Mouse (Mus musculus) limb, embryonic 10.5 days (tissue): ENCODE results near the gene Rcan2. TPM values are rescaled to one million over a fixed set of nuclear protein-coding genes. Genes with fewer than 3 reads are reported as not detected.

Experiments used
- DNase-seq: peaks from one replicate; pipeline ENCODE4 v3.0.0-alpha.2; 2017; ENCODE audit warnings: low spot score
- H3K27ac ChIP-seq: fragments of 300-500 bp; sonication (generic); 2 replicates; pipeline ENCODE4 v1.5.1; 2016; ENCODE audit warnings: mild to moderate bottlenecking
- H3K27me3 ChIP-seq: fragments of 300-500 bp; sonication (generic); 2 replicates; pipeline ENCODE4 v1.6.1; 2016; ENCODE audit warnings: low read depth, mild to moderate bottlenecking; ENCODE audit not compliant: poor library complexity, severe bottlenecking
- H3K36me3 ChIP-seq: fragments of 300-500 bp; sonication (generic); 2 replicates; pipeline ENCODE4 v1.6.1; 2016; ENCODE audit warnings: mild to moderate bottlenecking, moderate library complexity
- H3K4me1 ChIP-seq: fragments of 300-500 bp; sonication (generic); 2 replicates; pipeline ENCODE4 v1.6.1; 2016
- H3K4me3 ChIP-seq: fragments of 300-500 bp; sonication (generic); 2 replicates; pipeline ENCODE4 v1.5.1; 2016; ENCODE audit warnings: mild to moderate bottlenecking, moderate library complexity
- H3K9me3 ChIP-seq: fragments of 300-500 bp; sonication (generic); replicated peaks from 2 replicates; pipeline ENCODE4 v1.6.1; 2016; ENCODE audit warnings: mild to moderate bottlenecking
- WGBS: fragments of 180-500 bp; shearing (Covaris S2); methylation state at CpG from one replicate; pipeline ENCODE4 v1.1.7; 2016; 5-methylcytosine and 5-hydroxymethylcytosine counted together
- polyA plus RNA-seq: library from polyadenylated mRNA; unstranded; fragments of >200 nt; fragmentation: Nextera tagmentation; extraction: Ambion mirVana; gene quantifications from 2 replicates; pipeline ENCODE4 v1.2.1, GENCODE M21; 2016

Gene Rcan2
- polyA plus RNA-seq, 1 experiment from 2014 or later, result 1.9 TPM

GRCm38 (mm10) chr17:43901474-43901873 lies 100.3 kb downstream of the Rcan2 start:
- no peaks in the 10 kb centered on the region for H3K4me1 ChIP-seq
- H3K27ac ChIP-seq, result no peak overlapping the region
- H3K9me3 ChIP-seq, result no peaks in the 10 kb centered on the region
- no peaks in the 10 kb centered on the region for H3K27me3 ChIP-seq
- no peaks in the 10 kb centered on the region for H3K36me3 ChIP-seq
- no peak overlapping the region for H3K4me3 ChIP-seq
- 91% methylated on average over 3 of the region's 3 CpGs for WGBS
- no peak for DNase-seq

GRCm38 (mm10) chr17:43903807-43904771 lies 102.9 kb downstream of the Rcan2 start:
- Histone ChIP-seq H3K4me3 (no peak overlapping the region), H3K27me3 (no peaks in the 10 kb centered on the region), H3K27ac (no peak overlapping the region), H3K9me3 (no peaks in the 10 kb centered on the region), H3K36me3 (no peaks in the 10 kb centered on the region), H3K4me1 (no peaks in the 10 kb centered on the region)
- 82% methylated on average over 9 of the region's 9 CpGs for WGBS
- no peak for DNase-seq

- 95% methylated on average over 7 of the region's 7 CpGs for WGBS
- Histone ChIP-seq H3K27ac (no peak overlapping the region), H3K27me3 (no peaks in the 10 kb centered on the region), H3K4me3 (no peak overlapping the region), H3K36me3 (no peaks in the 10 kb centered on the region), H3K4me1 (no peaks in the 10 kb centered on the region), H3K9me3 (no peaks in the 10 kb centered on the region)
- no peak for DNase-seq
Observed at GRCm38 (mm10) chr17:43904896-43905295, 103.7 kb downstream of the Rcan2 start.

DNA sequence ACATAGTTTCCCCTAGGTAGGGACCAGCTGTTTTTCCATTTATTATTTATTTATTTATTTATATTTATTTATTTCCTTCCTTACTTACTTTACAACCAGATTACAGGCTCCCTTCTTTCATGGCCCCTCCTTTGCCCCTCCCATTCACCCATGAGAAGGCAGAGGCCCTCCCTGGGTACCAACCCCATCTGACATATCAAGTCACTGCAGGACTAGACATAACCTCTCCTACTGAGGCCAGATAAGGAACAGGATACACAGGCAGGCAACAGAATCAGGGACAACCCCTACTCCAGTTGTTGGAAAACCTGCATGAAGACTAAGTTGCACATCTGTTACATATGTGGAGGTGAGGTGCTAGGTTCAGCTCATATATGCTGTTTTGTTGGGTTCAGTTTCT lies 105.6 kb downstream of the Rcan2 start:
- Histone ChIP-seq H3K27ac (no peak overlapping the region), H3K36me3 (no peaks in the 10 kb centered on the region), H3K4me3 (no peak overlapping the region), H3K9me3 (no peaks in the 10 kb centered on the region), H3K4me1 (no peaks in the 10 kb centered on the region), H3K27me3 (no peaks in the 10 kb centered on the region)
- no peak for DNase-seq

DNA sequence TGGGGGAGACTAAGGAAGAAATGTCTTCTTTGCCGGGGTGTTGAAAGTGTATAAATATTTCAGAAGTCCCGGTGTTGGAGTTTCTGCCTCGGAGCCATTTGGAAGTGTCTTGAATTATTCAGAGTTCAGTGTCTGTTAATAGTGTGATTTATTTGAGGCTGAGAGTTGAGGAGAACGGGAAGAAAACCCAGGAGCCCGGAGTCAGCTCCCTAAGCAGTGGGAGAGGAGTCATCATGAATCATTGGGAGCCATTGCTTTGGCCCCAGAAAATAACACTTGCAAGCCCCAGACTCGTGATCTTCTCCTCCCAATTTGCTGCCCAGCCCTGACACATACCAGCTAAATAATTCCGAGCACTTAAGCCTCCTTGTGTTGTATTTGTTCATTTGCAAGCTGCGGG lies 115.0 kb downstream of the Rcan2 start:
- H3K4me3 ChIP-seq, result no peak overlapping the region
- H3K4me1 ChIP-seq, result no peaks in the 10 kb centered on the region
- WGBS, result 62% methylated on average over 8 of the region's 8 CpGs

GRCm38 (mm10) chr17:43917143-43917542 lies 116.0 kb downstream of the Rcan2 start:
- 88% methylated on average over 5 of the region's 5 CpGs for WGBS
- Histone ChIP-seq H3K27me3 (no peaks in the 10 kb centered on the region), H3K9me3 (no peaks in the 10 kb centered on the region), H3K27ac (no peak overlapping the region), H3K4me3 (no peak overlapping the region), H3K36me3 (no peaks in the 10 kb centered on the region), H3K4me1 (no peaks in the 10 kb centered on the region)
- no peak for DNase-seq

More for the DNA sequence above, 115.0 kb downstream of the Rcan2 start:
- no peaks in the 10 kb centered on the region for H3K9me3 ChIP-seq
- H3K27ac ChIP-seq, result no peak overlapping the region
- no peaks in the 10 kb centered on the region for H3K27me3 ChIP-seq
- H3K36me3 ChIP-seq, result no peaks in the 10 kb centered on the region
- DNase-seq, result no peak

- Histone ChIP-seq H3K4me1 (no peaks in the 10 kb centered on the region), H3K4me3 (no peak overlapping the region), H3K27ac (no peak overlapping the region), H3K36me3 (no peaks in the 10 kb centered on the region), H3K27me3 (no peaks in the 10 kb centered on the region), H3K9me3 (no peaks in the 10 kb centered on the region)
- no peak for DNase-seq
- WGBS, result 96% methylated on average over 4 of the region's 4 CpGs
Observed at GRCm38 (mm10) chr17:43929856-43930255, 128.7 kb downstream of the Rcan2 start.

- Histone ChIP-seq H3K36me3 (no peaks in the 10 kb centered on the region), H3K4me3 (no peak overlapping the region), H3K4me1 (no peaks in the 10 kb centered on the region), H3K27me3 (no peaks in the 10 kb centered on the region), H3K9me3 (no peaks in the 10 kb centered on the region), H3K27ac (no peak overlapping the region)
- 95% methylated on average over 11 of the region's 11 CpGs for WGBS
- no peak for DNase-seq
Observed at GRCm38 (mm10) chr17:43931731-43932130, 130.6 kb downstream of the Rcan2 start.

DNA sequence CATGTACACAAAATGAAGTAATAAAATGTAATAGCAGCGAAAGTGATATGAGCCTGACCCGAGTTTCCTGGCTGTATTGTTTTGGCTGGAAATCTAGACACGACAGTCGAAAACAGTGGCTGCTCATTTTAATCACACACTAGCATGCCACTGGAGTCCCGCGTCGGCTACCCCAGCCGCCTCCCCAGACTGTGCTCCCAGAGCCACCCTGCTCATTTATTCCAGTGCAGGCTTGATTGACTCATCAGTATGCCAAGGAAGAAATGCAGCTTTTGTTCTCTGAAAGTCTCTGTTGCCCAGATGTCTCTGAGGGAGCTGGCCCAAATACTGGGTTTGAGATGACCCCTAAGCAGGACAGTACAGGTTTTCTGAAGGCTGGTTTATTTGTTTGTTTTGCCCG lies 132.9 kb downstream of the Rcan2 start:
- Histone ChIP-seq H3K27ac (no peak overlapping the region), H3K9me3 (no peaks in the 10 kb centered on the region), H3K4me3 (no peak overlapping the region), H3K27me3 (no peaks in the 10 kb centered on the region), H3K36me3 (no peaks in the 10 kb centered on the region), H3K4me1 (no peaks in the 10 kb centered on the region)
- DNase-seq, result no peak
- WGBS, result 96% methylated on average over 9 of the region's 9 CpGs

DNA sequence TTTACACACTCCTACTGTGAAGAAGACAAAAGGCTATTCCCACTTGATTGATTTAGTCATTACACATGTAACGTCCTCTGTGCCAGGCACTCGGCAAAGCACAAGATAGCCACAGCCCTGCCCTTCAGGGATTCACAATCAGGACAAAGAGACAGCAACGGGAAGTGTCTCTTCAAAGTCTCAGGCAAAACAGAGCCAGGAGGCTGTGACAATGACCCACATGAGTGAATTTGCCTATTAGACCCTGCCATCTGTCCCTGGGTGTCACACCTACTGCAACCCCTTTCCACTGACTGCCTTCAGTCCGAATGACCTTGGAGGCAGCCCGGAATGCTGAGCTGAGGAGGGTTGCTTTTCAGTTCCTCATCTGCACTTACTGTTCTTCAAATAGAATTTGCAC lies 151.1 kb downstream of the Rcan2 start:
- Histone ChIP-seq H3K36me3 (no peaks in the 10 kb centered on the region), H3K9me3 (no peaks in the 10 kb centered on the region), H3K27ac (no peak overlapping the region), H3K4me3 (no peak overlapping the region), H3K4me1 (peaks cover 13% of the 10 kb centered on the region), H3K27me3 (no peaks in the 10 kb centered on the region)
- DNase-seq, result no peak
- WGBS, result 36% methylated on average over 5 of the region's 5 CpGs

DNA sequence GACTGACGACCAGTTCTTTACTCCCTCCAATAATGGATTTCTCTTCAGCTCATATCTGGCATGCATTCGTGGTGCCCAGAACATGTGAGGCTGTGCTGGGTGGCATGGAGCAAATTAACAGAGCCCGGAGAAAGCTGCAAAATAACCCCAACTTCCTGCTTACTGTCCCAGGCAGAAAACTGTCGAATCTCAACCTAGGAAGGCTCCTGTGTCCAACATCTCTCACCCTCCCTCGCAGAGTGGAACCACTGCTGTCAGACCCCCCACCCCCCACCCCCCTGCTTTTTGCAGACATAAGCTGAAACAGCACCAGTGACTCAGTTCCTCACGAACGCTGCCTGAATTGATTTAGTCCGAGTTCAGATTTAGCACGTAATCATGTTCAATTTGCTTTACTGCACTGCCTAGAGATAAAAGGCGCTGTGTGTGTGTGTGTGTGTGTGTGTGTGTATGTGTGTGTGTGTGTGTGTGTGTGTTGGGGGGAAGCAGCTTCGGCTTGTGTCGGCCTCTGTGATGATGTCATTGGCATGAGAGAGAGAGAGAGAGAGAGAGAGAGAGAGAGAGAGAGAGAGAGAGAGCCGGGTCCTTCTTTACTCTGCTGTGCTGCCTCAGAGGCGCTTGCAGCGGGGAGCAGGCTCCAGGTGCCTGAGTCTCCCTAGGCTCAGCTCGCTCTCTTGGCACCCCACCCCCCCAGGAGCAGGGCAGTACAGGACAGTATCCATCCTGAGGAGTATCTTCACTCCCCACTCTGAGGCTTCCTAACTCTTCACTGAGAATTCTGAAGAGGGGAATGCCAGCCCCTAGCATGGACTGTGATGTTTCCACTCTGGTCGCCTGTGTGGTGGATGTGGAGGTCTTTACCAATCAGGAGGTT lies 151.7 kb downstream of the Rcan2 start:
- Histone ChIP-seq H3K36me3 (no peaks in the 10 kb centered on the region), H3K27me3 (no peaks in the 10 kb centered on the region), H3K27ac (no peak overlapping the region; the same call in 1 of the 2 replicates), H3K9me3 (no peaks in the 10 kb centered on the region), H3K4me3 (peak overlapping the region; percentile 24; the same call in 1 of the 2 replicates), H3K4me1 (peaks cover 13% of the 10 kb centered on the region)
- 59% methylated on average over 16 of the region's 17 CpGs for WGBS
- DNase-seq, result peak; percentile 31

GRCm38 (mm10) chr17:43953535-43953918 lies 152.4 kb downstream of the Rcan2 start:
- no peak for DNase-seq
- 89% methylated on average over 10 of the region's 10 CpGs for WGBS
- H3K9me3 ChIP-seq, result no peaks in the 10 kb centered on the region
- H3K36me3 ChIP-seq, result no peaks in the 10 kb centered on the region
- peaks cover 13% of the 10 kb centered on the region for H3K4me1 ChIP-seq
- no peaks in the 10 kb centered on the region for H3K27me3 ChIP-seq
- no peak overlapping the region for H3K4me3 ChIP-seq
- H3K27ac ChIP-seq, result no peak overlapping the region

DNA sequence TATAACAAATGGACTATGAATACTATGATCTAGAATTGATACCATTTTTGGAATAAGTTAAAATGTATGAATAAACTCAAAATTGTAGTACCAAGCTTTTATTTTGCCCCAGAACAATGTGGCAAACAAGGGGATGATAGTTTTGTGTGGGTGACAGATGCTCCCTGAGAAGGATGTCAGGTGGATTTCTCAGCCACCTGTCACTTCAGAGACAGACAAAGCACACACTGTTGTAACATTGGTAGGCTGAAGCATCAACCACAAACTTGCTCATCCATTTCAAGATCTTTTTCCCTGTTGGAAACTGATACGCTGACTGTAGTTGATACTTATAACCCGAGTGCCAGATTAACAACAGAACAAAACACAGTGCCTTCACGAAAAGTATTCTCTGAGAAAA lies 158.6 kb downstream of the Rcan2 start:
- Histone ChIP-seq H3K4me1 (no peaks in the 10 kb centered on the region; the same call in 1 of the 2 replicates), H3K27ac (no peak overlapping the region), H3K36me3 (no peaks in the 10 kb centered on the region), H3K4me3 (no peak overlapping the region), H3K9me3 (no peaks in the 10 kb centered on the region), H3K27me3 (no peaks in the 10 kb centered on the region)
- 93% methylated on average over 3 of the region's 3 CpGs for WGBS
- DNase-seq, result no peak
